In the genomic region with DNA sequence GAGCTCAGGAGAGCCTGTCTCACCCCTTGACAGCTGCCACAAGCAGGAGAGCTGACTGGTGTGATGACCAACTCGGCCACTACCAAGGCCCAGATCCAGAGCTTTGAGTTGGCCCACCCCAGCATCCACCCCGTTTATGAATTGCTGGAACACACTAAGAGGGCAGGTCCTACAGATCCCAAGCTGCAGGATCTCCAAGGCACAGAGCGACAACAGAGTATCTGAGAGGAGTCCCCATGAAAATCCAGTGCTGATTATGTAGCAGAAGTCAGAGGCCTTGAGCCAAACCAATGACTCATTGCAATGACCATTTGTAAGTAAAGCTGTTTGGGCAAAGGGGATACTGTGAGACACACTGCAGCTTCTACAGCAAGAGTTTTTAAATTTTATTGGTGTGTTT, we compare ENCODE assay signal across 14 mouse cellular contexts. TPM values are rescaled to one million over a fixed set of nuclear protein-coding genes. Genes with fewer than 3 reads are reported as not detected.
DNase-seq lines count a peak whose midpoint lies in the region; ATAC-seq and TF ChIP-seq lines count a peak whose summit lies in the region.
"Had no signal": no experiment of that assay in that cellular context is flagged by ENCODE, and none has a peak within 500 bp of the region (broad histone marks: within the 10 kb centered on the region; RNA-seq: fewer than 3 reads in every experiment).

No protein-coding gene starts in this region.

- DNase-seq in cerebellum, adult 11 months = peak; percentile 16
- no peak for DNase-seq in cerebellum, postnatal 10 days
- DNase-seq in layer of hippocampus, adult 9-11 months = peak; percentile 14
- no peak for DNase-seq in layer of hippocampus, postnatal 25 days (ENCODE audit: extremely low spot score in 1 of 2, low spot score in 1 of 2)
- peak; percentile 28 for DNase-seq in adrenal gland, postnatal 14 days
- peak; percentile 48 to 54 for DNase-seq in heart, postnatal 10 days
- no peak for DNase-seq in kidney, adult 11 months
- DNase-seq: kidney, adult 2 months; right cerebral cortex, postnatal 25 days; thymus, postnatal 14 days had no signal

- no peak overlapping the region for H3K4me3 ChIP-seq in intestine, postnatal 0 days (ENCODE audit: low read depth, low read length)
- H3K4me3 ChIP-seq: megakaryocyte, embryonic 14.5 days had no signal

- no peak for ATAC-seq in intestine, postnatal 0 days
- ATAC-seq: forebrain, embryonic 16.5 days had no signal

- no peaks in the 10 kb centered on the region for H3K9me3 ChIP-seq in intestine, postnatal 0 days (ENCODE audit: control insufficient read depth)
- H3K9me3 ChIP-seq: megakaryocyte, embryonic 14.5 days had no signal

- no peak for TF ChIP-seq CTCF in intestine, postnatal 0 days (IDR thresholded peaks at IDR 0.05; ENCODE audit: low read depth)

- intact Hi-C loops in heart, postnatal 10 days (cut with DNase I) = no loop called here

- H3K4me1 ChIP-seq in intestine, postnatal 0 days (replicated peaks; ENCODE audit: control insufficient read depth, insufficient read depth, low read length) = no peaks in the 10 kb centered on the region

- no peaks in the 10 kb centered on the region for H3K27me3 ChIP-seq in intestine, postnatal 0 days (replicated peaks; ENCODE audit: control insufficient read depth, insufficient read depth, low read length)
- H3K27me3 ChIP-seq: megakaryocyte, embryonic 14.5 days had no signal

- no peak overlapping the region for H3K27ac ChIP-seq in intestine, postnatal 0 days (ENCODE audit: low read depth, low read length)
- H3K27ac ChIP-seq: hindbrain, embryonic 14.5 days had no signal

- 0 out of 2 replicates have a peak, but pooled peaks cover 10% of the 10 kb centered on the region for H3K36me3 ChIP-seq in intestine, postnatal 0 days (ENCODE audit: control insufficient read depth, insufficient read depth)

- H3K4me2 ChIP-seq in intestine, postnatal 0 days (replicated peaks; ENCODE audit: low read depth) = no peak overlapping the region
- H3K4me2 ChIP-seq: hindbrain, embryonic 14.5 days had no signal

- 92% methylated on average over 3 of the region's 3 CpGs for WGBS in intestine, postnatal 0 days

- no peak overlapping the region for H3K9ac ChIP-seq in intestine, postnatal 0 days (ENCODE audit: low read depth, low read length)
- H3K9ac ChIP-seq: hindbrain, embryonic 14.5 days had no signal

RNA-seq across cellular contexts. Expression of gene Map2k4, which starts 44.2 kb away (rescaled TPM):
- 100 to 1,000 TPM; 196 TPM for total RNA-seq in layer of hippocampus, postnatal 25 days (2021)
- total RNA-seq in adrenal gland, postnatal 14 days (2021) = 45.6 and 47.5 TPM in 2 replicates
- 10 to 100 TPM; 55.6 to 59.6 TPM for total RNA-seq in heart, postnatal 10 days (2021)
- 38.9 and 42.7 TPM in 2 replicates for polyA plus RNA-seq in intestine, postnatal 0 days (2015; fragmentation: Nextera tagmentation; extraction: Ambion mirVana)

Comparison
In these comparisons a context has a peak if more than half of its experiments do, and no peak if none do; other contexts are left out.
1. DNase-seq: peak in cerebellum, adult 11 months (single experiment), layer of hippocampus, adult 9-11 months (single experiment), adrenal gland, postnatal 14 days (single experiment) and heart, postnatal 10 days (2 of 2); none in cerebellum, postnatal 10 days (0 of 2), layer of hippocampus, postnatal 25 days (0 of 2) and kidney, adult 11 months (single experiment).